Mouse (Mus musculus) forebrain, embryonic 11.5 days (tissue): ENCODE measurements around the gene Arhgef28. TPM values are rescaled to one million over a fixed set of nuclear protein-coding genes. Genes with fewer than 3 reads are reported as not detected.

Experiments
- ATAC-seq: fragments of 200-750 bp; cut with Nextera tagmentation; replicated peaks from 2 replicates; pipeline ENCODE4 v1.8.0; 2017; ENCODE audit warnings: moderate TSS enrichment; ENCODE audit not compliant: low FRiP score
- DNase-seq: peaks from one replicate; pipeline ENCODE4 v3.0.0-alpha.2; 2017; ENCODE audit warnings: low spot score
- H3K27ac ChIP-seq: fragments of 300-500 bp; sonication (generic); 2 replicates; pipeline ENCODE4 v1.5.1; 2014; ENCODE audit warnings: low read depth, low read length
- H3K27me3 ChIP-seq: fragments of 300-500 bp; sonication (generic); 2 replicates; pipeline ENCODE4 v1.6.1; 2014; ENCODE audit warnings: mild to moderate bottlenecking, low read length, mixed read lengths; ENCODE audit not compliant: control insufficient read depth, insufficient read depth
- H3K36me3 ChIP-seq: fragments of 300-500 bp; sonication (generic); 2 replicates; pipeline ENCODE4 v1.6.1; 2014; ENCODE audit warnings: mild to moderate bottlenecking, low read length, moderate library complexity, mixed read lengths; ENCODE audit not compliant: control insufficient read depth, insufficient read depth
- H3K4me1 ChIP-seq: fragments of 300-500 bp; sonication (generic); replicated peaks from 2 replicates; pipeline ENCODE4 v1.6.1; 2014; ENCODE audit warnings: low read length, mixed read lengths; ENCODE audit not compliant: control insufficient read depth, insufficient read depth
- H3K4me2 ChIP-seq: fragments of 300-500 bp; sonication (generic); 2 replicates; pipeline ENCODE4 v1.6.1; 2014; ENCODE audit warnings: low read depth, mild to moderate bottlenecking, low read length, moderate library complexity, mixed read lengths; ENCODE audit not compliant: severe bottlenecking
- H3K4me3 ChIP-seq: fragments of 300-500 bp; sonication (generic); 2 replicates; pipeline ENCODE4 v1.5.1; 2014; ENCODE audit warnings: low read depth, low read length
- H3K9ac ChIP-seq: fragments of 300-500 bp; sonication (generic); 2 replicates; pipeline ENCODE4 v1.6.1; 2014; ENCODE audit warnings: low read length
- H3K9me3 ChIP-seq: fragments of 300-500 bp; sonication (generic); 2 replicates; pipeline ENCODE4 v1.6.1; 2016; ENCODE audit warnings: low read length, mixed read lengths; ENCODE audit not compliant: control insufficient read depth
- WGBS: fragments of 180-500 bp; shearing (Covaris S2); extraction: QIAGEN DNeasy Blood & Tissue Kit; methylation state at CpG from one replicate; pipeline ENCODE4 v1.1.7; 2014; 5-methylcytosine and 5-hydroxymethylcytosine counted together
- polyA plus RNA-seq: library from polyadenylated mRNA; unstranded; fragments of >200 nt; fragmentation: Nextera tagmentation; extraction: Ambion mirVana; gene quantifications from 2 replicates; pipeline ENCODE4 v1.2.1, GENCODE M21; 2014

The Arhgef28 gene
- polyA plus RNA-seq, 1 experiment from 2014 or later: 6.3 TPM

DNA sequence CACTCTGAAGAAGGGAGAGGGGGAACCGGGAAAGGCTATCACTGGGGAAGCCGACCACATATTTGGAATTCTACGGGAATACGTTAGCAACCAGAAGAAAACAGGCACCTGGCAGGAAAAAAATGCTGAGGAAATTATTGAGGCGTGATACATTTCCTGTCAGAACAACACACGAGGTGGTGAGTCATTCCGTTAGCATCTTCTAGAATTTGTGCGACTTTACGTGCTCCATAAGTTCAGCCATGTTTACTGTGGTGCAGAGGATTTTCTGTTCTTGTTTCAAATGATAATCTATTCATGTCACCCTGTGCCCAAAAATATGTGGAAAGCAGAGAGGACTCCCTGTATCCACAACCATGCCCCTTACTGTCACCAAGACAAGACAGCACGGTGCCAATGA, 13.6 kb downstream of the Arhgef28 start:
- H3K27me3 ChIP-seq: no peaks in the 10 kb centered on the region
- 82% methylated on average over 10 of the region's 10 CpGs for WGBS
- no peaks in the 10 kb centered on the region for H3K9me3 ChIP-seq
- ATAC-seq (no peak), DNase-seq (no peak)
- H3K36me3 ChIP-seq: no peaks in the 10 kb centered on the region
- H3K4me1 ChIP-seq: no peaks in the 10 kb centered on the region
- H3K27ac ChIP-seq: no peak overlapping the region
- H3K4me2 ChIP-seq: no peak overlapping the region
- H3K4me3 ChIP-seq: no peak overlapping the region
- no peak overlapping the region for H3K9ac ChIP-seq

DNA sequence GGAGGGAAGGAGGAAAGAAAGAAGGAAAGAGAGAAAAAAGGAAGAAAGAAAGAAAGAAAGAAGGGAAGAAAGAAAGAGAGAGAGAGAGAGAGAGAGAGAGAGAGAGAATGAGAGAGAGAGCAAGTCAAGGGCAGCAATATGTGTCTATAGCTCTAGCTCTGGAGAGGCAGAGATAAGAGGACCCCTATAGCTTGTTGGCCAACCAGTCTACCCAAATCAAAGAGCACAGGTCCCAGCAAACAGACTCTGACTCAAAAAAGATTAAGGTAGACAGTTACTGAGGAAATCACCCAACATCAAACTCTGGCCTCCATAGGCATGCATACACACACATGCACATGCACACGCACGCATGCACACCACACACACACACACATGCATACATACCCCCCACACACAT, 17.7 kb downstream of the Arhgef28 start:
- no peaks in the 10 kb centered on the region for H3K36me3 ChIP-seq
- H3K27ac ChIP-seq: no peak overlapping the region
- WGBS: 98% methylated on average over 2 of the region's 2 CpGs
- no peaks in the 10 kb centered on the region for H3K27me3 ChIP-seq
- H3K4me3 ChIP-seq: no peak overlapping the region
- ATAC-seq: no peak
- no peaks in the 10 kb centered on the region for H3K4me1 ChIP-seq
- H3K9me3 ChIP-seq: no peaks in the 10 kb centered on the region
- no peak overlapping the region for H3K9ac ChIP-seq
- peak; percentile 1 for DNase-seq
- H3K4me2 ChIP-seq: no peak overlapping the region

DNA sequence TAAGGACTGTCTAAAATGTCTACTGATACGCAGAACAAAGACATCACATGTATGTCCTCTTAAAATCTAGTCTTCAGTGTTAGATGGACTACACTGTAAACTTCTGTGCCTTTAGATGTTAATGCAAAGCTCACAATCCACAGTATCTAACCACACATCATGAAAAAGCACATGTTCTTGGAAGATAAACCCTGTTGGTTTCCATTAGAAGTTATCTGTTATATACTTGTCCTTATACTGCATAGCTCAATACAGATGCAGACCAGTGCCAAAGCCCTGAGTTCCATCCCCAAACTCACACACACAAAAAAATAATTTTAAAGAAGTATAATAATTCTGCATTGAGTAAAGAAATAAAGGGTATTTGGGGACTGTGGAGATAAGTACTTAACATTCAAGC, 18.3 kb downstream of the Arhgef28 start:
- DNase-seq: no peak
- no peak overlapping the region for H3K27ac ChIP-seq

DNA sequence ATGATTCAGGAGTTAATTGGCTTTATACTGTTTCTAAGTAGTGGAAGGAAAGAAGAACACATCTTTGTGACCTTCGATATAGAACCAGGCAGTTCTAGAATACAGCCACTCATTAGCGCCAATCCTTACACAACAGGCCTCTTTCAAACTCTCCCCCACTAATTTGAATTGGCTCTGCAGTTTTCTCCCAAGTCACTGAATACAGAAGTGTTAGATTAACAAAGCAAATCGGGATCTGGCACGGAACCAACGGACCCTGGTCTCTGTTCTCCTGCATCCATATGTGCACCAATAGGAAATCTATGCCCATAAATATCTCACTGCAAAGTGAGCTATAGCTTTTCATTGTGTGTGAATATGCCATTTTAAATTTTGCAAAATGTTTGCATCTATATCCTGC, 20.1 kb downstream of the Arhgef28 start:
- 48% methylated on average over 5 of the region's 5 CpGs for WGBS
- Histone ChIP-seq H3K9ac (no peak overlapping the region), H3K9me3 (no peaks in the 10 kb centered on the region), H3K4me2 (no peak overlapping the region), H3K27ac (no peak overlapping the region), H3K36me3 (no peaks in the 10 kb centered on the region), H3K27me3 (no peaks in the 10 kb centered on the region), H3K4me3 (no peak overlapping the region), H3K4me1 (no peaks in the 10 kb centered on the region)
- DNase-seq: peak; percentile 47
- no peak for ATAC-seq

More for the DNA sequence above, 18.3 kb downstream of the Arhgef28 start:
- Histone ChIP-seq H3K4me1 (no peaks in the 10 kb centered on the region), H3K9ac (no peak overlapping the region), H3K4me2 (no peak overlapping the region), H3K36me3 (no peaks in the 10 kb centered on the region), H3K9me3 (no peaks in the 10 kb centered on the region), H3K27me3 (no peaks in the 10 kb centered on the region), H3K4me3 (no peak overlapping the region)
- no peak for ATAC-seq
- WGBS: 96% methylated on average over 1 of the region's 1 CpGs

DNA sequence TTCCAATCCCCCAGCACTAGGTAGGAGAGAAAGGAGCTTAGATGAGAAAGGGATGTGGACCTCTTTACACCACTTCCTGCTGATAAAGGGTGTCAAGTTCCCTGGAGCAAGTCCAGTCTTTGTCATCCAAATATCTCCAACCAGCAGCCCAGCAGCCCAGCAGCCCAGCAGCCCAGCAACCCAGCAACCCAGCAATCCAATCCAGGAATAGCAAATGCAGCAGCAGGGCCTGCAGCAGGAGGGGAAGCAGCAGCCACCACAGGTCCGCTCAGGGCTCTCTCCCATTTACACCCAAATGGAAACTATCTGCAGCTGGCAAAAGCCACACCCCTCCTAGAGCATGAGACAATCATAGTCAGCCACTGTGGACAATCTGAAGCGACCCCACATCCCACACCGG, 21.6 kb downstream of the Arhgef28 start:
- Histone ChIP-seq H3K27ac (no peak overlapping the region), H3K27me3 (no peaks in the 10 kb centered on the region), H3K4me3 (no peak overlapping the region), H3K4me1 (no peaks in the 10 kb centered on the region), H3K4me2 (no peak overlapping the region), H3K36me3 (no peaks in the 10 kb centered on the region), H3K9ac (no peak overlapping the region), H3K9me3 (no peaks in the 10 kb centered on the region)
- DNase-seq: peak; percentile 40
- ATAC-seq: no peak
- WGBS: 38% methylated on average over 3 of the region's 3 CpGs

DNA sequence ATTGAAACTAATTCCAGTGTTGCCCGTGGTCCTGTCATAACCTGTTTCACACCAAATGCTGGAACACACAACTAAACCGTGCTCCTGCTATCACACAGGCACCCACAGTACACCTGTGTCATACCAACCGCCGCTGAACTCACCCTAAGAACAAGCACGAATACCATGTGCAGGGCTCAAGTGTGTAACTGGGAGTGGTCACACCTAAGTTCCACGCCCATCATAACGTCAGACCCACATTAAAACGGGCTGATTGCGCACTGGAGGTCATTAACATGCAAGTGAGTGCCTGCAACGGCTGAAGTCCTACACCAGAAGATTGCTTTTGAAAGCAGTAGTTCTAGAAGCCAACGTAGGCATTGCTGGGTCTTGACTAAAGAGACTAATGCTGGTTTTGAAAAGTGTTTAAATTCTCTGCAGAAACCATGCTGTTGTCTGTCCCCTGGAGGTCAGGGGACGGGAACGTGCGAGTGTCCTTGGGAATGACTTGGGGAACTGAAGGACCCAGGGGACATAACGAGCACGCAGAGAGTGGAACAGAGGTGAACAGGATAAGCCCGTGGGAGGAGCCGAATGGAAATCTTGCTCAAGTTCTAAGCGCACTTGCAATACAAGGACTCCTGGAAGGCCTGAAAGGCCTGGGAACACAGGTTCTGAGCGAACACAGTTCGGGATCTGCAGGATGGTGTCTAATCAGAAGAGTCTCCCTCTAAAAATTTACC, 22.9 kb downstream of the Arhgef28 start:
- DNase-seq (peak; percentile 38), ATAC-seq (no peak)
- H3K4me1 ChIP-seq: no peaks in the 10 kb centered on the region

DNA sequence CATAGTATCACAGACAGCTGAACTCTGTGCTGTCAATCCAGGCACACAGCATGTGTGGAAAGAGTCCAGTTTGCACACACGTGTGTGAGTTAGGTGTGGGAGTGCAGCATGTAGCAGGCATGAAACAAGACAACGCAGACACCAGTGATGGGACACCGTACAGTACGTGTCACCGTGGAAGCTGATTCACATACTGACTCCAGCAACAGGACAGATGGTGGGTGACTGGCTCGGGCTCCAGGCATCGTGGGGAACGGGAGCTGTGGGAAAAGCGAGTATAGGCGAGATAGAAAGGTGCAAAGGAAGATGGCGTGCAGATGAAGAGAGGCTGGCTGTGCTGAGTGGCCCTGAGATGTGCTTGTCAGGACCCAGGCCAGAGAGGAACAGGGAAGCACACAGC, 23.9 kb downstream of the Arhgef28 start:
- Histone ChIP-seq H3K9ac (no peak overlapping the region), H3K9me3 (no peaks in the 10 kb centered on the region), H3K4me3 (no peak overlapping the region), H3K4me2 (no peak overlapping the region), H3K27me3 (no peaks in the 10 kb centered on the region), H3K4me1 (no peaks in the 10 kb centered on the region), H3K36me3 (no peaks in the 10 kb centered on the region), H3K27ac (no peak overlapping the region)
- 92% methylated on average over 11 of the region's 11 CpGs for WGBS
- DNase-seq: peak; percentile 47
- no peak for ATAC-seq

More for the DNA sequence above, 22.9 kb downstream of the Arhgef28 start:
- WGBS: 85% methylated on average over 21 of the region's 21 CpGs
- Histone ChIP-seq H3K9me3 (no peaks in the 10 kb centered on the region), H3K9ac (no peak overlapping the region), H3K4me2 (no peak overlapping the region), H3K4me3 (no peak overlapping the region), H3K27me3 (no peaks in the 10 kb centered on the region), H3K36me3 (no peaks in the 10 kb centered on the region), H3K27ac (no peak overlapping the region)

DNA sequence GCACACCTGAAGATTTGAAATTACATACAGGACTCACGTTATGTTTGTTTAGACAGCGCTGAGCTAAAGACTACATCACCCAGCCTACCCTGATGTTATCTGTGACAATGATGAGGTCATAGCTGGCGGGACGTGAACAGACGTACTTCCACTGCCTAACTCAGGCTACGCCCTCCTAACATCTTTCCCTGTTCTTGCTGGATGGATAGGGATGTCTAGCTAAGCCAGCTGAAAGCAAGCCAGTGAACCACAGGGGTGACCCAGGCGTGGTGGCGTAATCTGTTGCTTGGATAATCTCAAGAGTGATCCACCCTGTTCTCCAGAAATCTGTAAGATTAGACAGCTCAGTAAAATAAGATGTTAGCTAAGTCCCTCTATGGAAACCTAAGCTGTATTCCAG, 25.6 kb downstream of the Arhgef28 start:
- Histone ChIP-seq H3K27me3 (no peaks in the 10 kb centered on the region), H3K27ac (no peak overlapping the region), H3K36me3 (no peaks in the 10 kb centered on the region), H3K9ac (no peak overlapping the region), H3K4me2 (no peak overlapping the region), H3K4me3 (no peak overlapping the region), H3K9me3 (no peaks in the 10 kb centered on the region), H3K4me1 (no peaks in the 10 kb centered on the region)
- ATAC-seq (no peak), DNase-seq (peak; percentile 6)
- WGBS: 91% methylated on average over 8 of the region's 8 CpGs

DNA sequence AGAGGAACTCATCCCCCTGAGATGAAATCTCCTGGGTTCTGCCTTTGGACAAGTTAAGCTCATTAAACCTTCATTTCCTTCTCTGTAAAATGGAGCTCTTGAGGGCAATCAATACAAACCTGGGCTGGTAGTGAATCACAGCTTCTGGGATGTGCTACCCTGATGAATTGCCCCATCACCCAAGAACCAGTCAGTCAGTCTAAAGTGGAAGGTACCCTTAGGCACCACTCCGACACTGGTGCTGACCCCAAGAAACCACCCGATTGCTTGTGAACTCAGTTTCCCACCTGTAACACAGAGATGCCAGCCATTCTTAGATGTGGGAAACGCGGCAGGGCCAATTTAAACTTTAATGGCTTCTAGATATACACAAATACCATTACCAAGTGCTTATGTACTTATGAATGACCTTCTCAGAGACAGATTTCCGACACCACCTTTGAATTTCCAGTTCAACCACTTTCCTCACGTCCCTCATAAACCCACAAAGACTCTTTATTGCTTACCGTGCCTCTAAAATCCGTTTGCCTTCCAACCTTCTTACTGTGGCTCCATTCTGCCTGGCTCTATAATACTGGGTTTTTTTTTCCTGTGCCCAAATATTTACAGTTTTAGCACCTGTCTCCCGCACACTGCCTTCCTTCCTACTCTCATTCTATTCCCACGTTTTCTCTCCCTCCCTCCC, 30.8 kb downstream of the Arhgef28 start:
- no peak overlapping the region for H3K4me2 ChIP-seq
- no peak overlapping the region for H3K27ac ChIP-seq
- no peaks in the 10 kb centered on the region for H3K4me1 ChIP-seq
- no peaks in the 10 kb centered on the region for H3K36me3 ChIP-seq
- DNase-seq (no peak), ATAC-seq (no peak)
- WGBS: 85% methylated on average over 10 of the region's 10 CpGs
- no peaks in the 10 kb centered on the region for H3K27me3 ChIP-seq
- H3K4me3 ChIP-seq: no peak overlapping the region
- H3K9ac ChIP-seq: no peak overlapping the region
- no peaks in the 10 kb centered on the region for H3K9me3 ChIP-seq
